Mouse (Mus musculus): Measurements from ENCODE around the gene Sema3a.

Sema3a gene

GRCm38 (mm10) chr5:13313977-13314376 lies 188.8 kb downstream of the Sema3a start:
- CTCF ChIA-PET: no interaction called here

GRCm38 (mm10) chr5:13318728-13319429 lies 193.7 kb downstream of the Sema3a start:
- POLR2A ChIA-PET: no interaction called here
- CTCF ChIA-PET: no interaction called here

More at GRCm38 (mm10) chr5:13313977-13314376, 188.8 kb downstream of the Sema3a start:
- POLR2A ChIA-PET: no interaction called here

- ChIA-PET POLR2A (interaction anchor here in 1 of 4 experiments (1.3 kb wide), 1 partner anchor 9 kb away, joined by 3 read pairs; no protein-coding TSS in a partner anchor), CTCF (no interaction called here)
Observed at GRCm38 (mm10) chr5:13320138-13320537, 194.9 kb downstream of the Sema3a start.

- CTCF ChIA-PET: no interaction called here
Observed at GRCm38 (mm10) chr5:13327281-13327680, 202.1 kb downstream of the Sema3a start.

GRCm38 (mm10) chr5:13331412-13331811 lies 206.2 kb downstream of the Sema3a start:
- CTCF ChIA-PET: no interaction called here
- POLR2A ChIA-PET: no interaction called here

More at GRCm38 (mm10) chr5:13327281-13327680, 202.1 kb downstream of the Sema3a start:
- POLR2A ChIA-PET: no interaction called here

GRCm38 (mm10) chr5:13337665-13338064 lies 212.5 kb downstream of the Sema3a start:
- ChIA-PET POLR2A (no interaction called here), CTCF (no interaction called here)

GRCm38 (mm10) chr5:13347068-13347467 lies 221.9 kb downstream of the Sema3a start:
- ChIA-PET POLR2A (no interaction called here), CTCF (no interaction called here)

- ChIA-PET CTCF (no interaction called here), POLR2A (no interaction called here)
Observed at GRCm38 (mm10) chr5:13351611-13352010, 226.4 kb downstream of the Sema3a start.

GRCm38 (mm10) chr5:13352995-13353394 lies 227.8 kb downstream of the Sema3a start:
- ChIA-PET CTCF (no interaction called here), POLR2A (no interaction called here)

GRCm38 (mm10) chr5:13353539-13353938 lies 228.3 kb downstream of the Sema3a start:
- POLR2A ChIA-PET: no interaction called here
- CTCF ChIA-PET: no interaction called here

GRCm38 (mm10) chr5:13354913-13355312 lies 229.7 kb downstream of the Sema3a start:
- CTCF ChIA-PET: interaction anchor here in 1 of 4 experiments (0.5 kb wide), 1 partner anchor 1050 kb away, joined by 10 read pairs; no protein-coding TSS in a partner anchor
- POLR2A ChIA-PET: no interaction called here

GRCm38 (mm10) chr5:13358770-13359169 lies 233.6 kb downstream of the Sema3a start:
- POLR2A ChIA-PET: no interaction called here
- CTCF ChIA-PET: no interaction called here

GRCm38 (mm10) chr5:13360711-13361110 lies 235.5 kb downstream of the Sema3a start:
- ChIA-PET CTCF (no interaction called here), POLR2A (no interaction called here)

- CTCF ChIA-PET: no interaction called here
Observed at GRCm38 (mm10) chr5:13365108-13365507, 239.9 kb downstream of the Sema3a start.

GRCm38 (mm10) chr5:13379223-13379622 lies 254.0 kb downstream of the Sema3a start:
- ChIA-PET CTCF (no interaction called here), POLR2A (no interaction called here)

More at GRCm38 (mm10) chr5:13365108-13365507, 239.9 kb downstream of the Sema3a start:
- POLR2A ChIA-PET: no interaction called here

GRCm38 (mm10) chr5:13384047-13384446 lies 258.8 kb downstream of the Sema3a start:
- ChIA-PET CTCF (no interaction called here), POLR2A (no interaction called here)

GRCm38 (mm10) chr5:13384714-13385113 lies 259.5 kb downstream of the Sema3a start:
- ChIA-PET CTCF (interaction anchor here in 1 of 4 experiments (0.5 kb wide), 1 partner anchor 560 kb away, joined by 8 read pairs; no protein-coding TSS in a partner anchor), POLR2A (no interaction called here)

- CTCF ChIA-PET: no interaction called here
- POLR2A ChIA-PET: no interaction called here
Observed at GRCm38 (mm10) chr5:13386603-13387002, 261.4 kb downstream of the Sema3a start.

- ChIA-PET POLR2A (no interaction called here), CTCF (no interaction called here)
Observed at GRCm38 (mm10) chr5:13387679-13388078, 262.5 kb downstream of the Sema3a start.

GRCm38 (mm10) chr5:13389995-13390394 lies 264.8 kb downstream of the Sema3a start:
- POLR2A ChIA-PET: no interaction called here
- CTCF ChIA-PET: no interaction called here

- ChIA-PET POLR2A (no interaction called here), CTCF (interaction anchor here in 1 of 4 experiments (0.6 kb wide), 1 partner anchor 225 kb away, joined by 6 read pairs; no protein-coding TSS in a partner anchor)
Observed at GRCm38 (mm10) chr5:13405432-13405831, 280.2 kb downstream of the Sema3a start.

- POLR2A ChIA-PET: no interaction called here
- CTCF ChIA-PET: no interaction called here
Observed at GRCm38 (mm10) chr5:13406131-13406530, 280.9 kb downstream of the Sema3a start.

Measured in embryonic stem cell, embryonic (primary cell).